Mouse (Mus musculus): ENCODE data around the gene Kcnj15. TPM values are rescaled to one million over a fixed set of nuclear protein-coding genes. Genes with fewer than 3 reads are reported as not detected.

Kcnj15 gene
- polyA plus RNA-seq, 1 experiment from 2014 or later = 0.51 TPM

DNA sequence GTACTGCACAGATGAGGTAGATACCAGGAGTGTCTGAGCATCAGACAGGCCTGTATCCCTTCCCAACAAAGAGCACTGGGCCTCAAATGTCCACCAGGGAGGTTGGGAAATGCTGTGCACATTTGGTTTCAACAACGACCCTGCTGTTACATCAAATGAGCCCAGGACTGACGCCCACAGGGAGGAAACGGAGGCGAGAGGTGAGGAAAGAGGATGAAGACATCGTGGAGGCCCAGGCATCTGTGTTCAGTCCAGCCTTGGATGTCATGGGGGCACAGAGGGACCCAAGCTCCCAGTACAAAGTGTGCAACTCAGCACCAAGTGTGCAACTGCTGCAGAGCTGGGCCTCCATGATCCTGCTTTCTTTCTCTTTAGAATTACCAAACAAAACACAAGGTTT is 92.4 kb downstream of the Kcnj15 start:
- Histone ChIP-seq H3K4me3 (no peak overlapping the region), H3K27ac (no peak overlapping the region), H3K9ac (no peak overlapping the region), H3K4me2 (replicated peaks) (no peak overlapping the region), H3K36me3 (no peaks in the 10 kb centered on the region), H3K27me3 (no peaks in the 10 kb centered on the region), H3K9me3 (no peaks in the 10 kb centered on the region), H3K4me1 (peaks cover 13% of the 10 kb centered on the region; the same call in 1 of the 2 replicates)
- no peak for ATAC-seq (ENCODE audit: insufficient number of reproducible peaks, insufficient read depth, low FRiP score, low TSS enrichment)
- WGBS = 73% methylated on average over 5 of the region's 5 CpGs
